Mouse (Mus musculus) ES-Bruce4 (cell line): ENCODE measurements at regions not wholly inside any gene's neighbourhood (a gene's known extent, or its start where the extent isn't known, plus 50 kb on each side); places are given as distances from the start of the nearest gene placed in this dataset.

ENCODE experiments used
- H3K27ac ChIP-seq: 2 replicates; pipeline ENCODE4 v1.5.1; 2012; ENCODE audit warnings: low read length, inconsistent platforms; ENCODE audit not compliant: insufficient read depth
- H3K27me3 ChIP-seq: 2 replicates; pipeline ENCODE4 v1.6.1; 2012; ENCODE audit warnings: mild to moderate bottlenecking, low read length, inconsistent platforms; ENCODE audit not compliant: control insufficient read depth, poor library complexity, insufficient read depth, severe bottlenecking
- H3K36me3 ChIP-seq: 2 replicates; pipeline ENCODE4 v1.6.1; 2012; ENCODE audit warnings: inconsistent platforms, mild to moderate bottlenecking, low read length, moderate library complexity; ENCODE audit not compliant: control insufficient read depth, poor library complexity, insufficient read depth, severe bottlenecking
- H3K4me1 ChIP-seq: one replicate; pipeline ENCODE4 v1.8.1; 2011; ENCODE audit warnings: low read length; ENCODE audit not compliant: control insufficient read depth, insufficient read depth
- H3K4me3 ChIP-seq: 2 replicates; pipeline ENCODE4 v1.5.1; 2011; ENCODE audit warnings: low read depth, mild to moderate bottlenecking, low read length
- H3K9ac ChIP-seq: 2 replicates; pipeline ENCODE4 v1.6.1; 2012; ENCODE audit warnings: low read depth, mild to moderate bottlenecking, inconsistent platforms; ENCODE audit not compliant: poor library complexity, severe bottlenecking
- H3K9me3 ChIP-seq: replicated peaks from 2 replicates; pipeline ENCODE4 v1.6.1; 2012; ENCODE audit warnings: mild to moderate bottlenecking, low read length, inconsistent platforms; ENCODE audit not compliant: control insufficient read depth, poor library complexity, insufficient read depth, severe bottlenecking
- CTCF ChIP-seq: IDR thresholded peaks from one replicate; pipeline ENCODE4 v1.8.1; 2011; ENCODE audit warnings: low read depth, low read length
- EP300 ChIP-seq: IDR thresholded peaks from 2 replicates; pipeline ENCODE4 v1.6.1; 2011; ENCODE audit warnings: low read depth, low read length; ENCODE audit not compliant: insufficient read depth
- POLR2A ChIP-seq: IDR thresholded peaks from one replicate; pipeline ENCODE4 v1.8.1; 2011; ENCODE audit warnings: low read length; ENCODE audit not compliant: insufficient read depth

GRCm38 (mm10) chr7:82115646-82116045 is 58.0 kb upstream of the Sh3gl3 start:
- H3K9ac ChIP-seq, result no peak overlapping the region
- no peak for TF ChIP-seq CTCF
- TF ChIP-seq EP300, result no peak
- no peak for TF ChIP-seq POLR2A
- no peak overlapping the region for H3K27ac ChIP-seq

DNA sequence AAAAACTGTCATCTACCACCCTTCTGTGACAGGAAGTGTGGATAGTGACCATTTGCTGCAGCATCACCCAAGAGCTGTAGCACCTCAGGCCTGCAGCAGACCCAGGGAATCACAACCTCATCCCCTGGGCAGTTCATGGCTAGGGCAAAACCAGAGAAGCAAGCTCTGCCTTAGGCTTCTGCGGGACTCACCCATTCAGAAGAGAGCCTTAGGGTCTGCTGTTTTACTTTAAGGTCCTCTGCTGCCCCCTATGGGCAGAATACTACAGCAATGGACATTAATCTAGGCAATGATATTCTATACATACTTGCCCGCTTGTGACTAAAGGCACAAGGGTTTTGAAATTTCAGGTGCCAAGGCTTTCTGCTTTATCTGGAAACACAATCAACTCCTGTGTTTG is 54.4 kb upstream of the Sh3gl3 start:
- H3K9me3 ChIP-seq, result no peaks in the 10 kb centered on the region
- H3K4me1 ChIP-seq, result no peaks in the 10 kb centered on the region
- no peak overlapping the region for H3K9ac ChIP-seq
- no peak overlapping the region for H3K27ac ChIP-seq
- H3K36me3 ChIP-seq, result no peaks in the 10 kb centered on the region
- H3K27me3 ChIP-seq, result 0 out of 2 replicates have a peak, but pooled peaks cover 2% of the 10 kb centered on the region
- TF ChIP-seq EP300 (no peak), CTCF (peak; percentile 11)
- H3K4me3 ChIP-seq, result no peak overlapping the region

More at GRCm38 (mm10) chr7:82115646-82116045, 58.0 kb upstream of the Sh3gl3 start:
- no peak overlapping the region for H3K4me3 ChIP-seq
- H3K36me3 ChIP-seq, result no peaks in the 10 kb centered on the region
- no peaks in the 10 kb centered on the region for H3K9me3 ChIP-seq
- H3K4me1 ChIP-seq, result no peaks in the 10 kb centered on the region
- H3K27me3 ChIP-seq, result no peaks in the 10 kb centered on the region

- Histone ChIP-seq H3K4me1 (no peaks in the 10 kb centered on the region), H3K36me3 (no peaks in the 10 kb centered on the region), H3K9me3 (no peaks in the 10 kb centered on the region), H3K9ac (no peak overlapping the region), H3K27ac (no peak overlapping the region), H3K4me3 (no peak overlapping the region), H3K27me3 (0 out of 2 replicates have a peak, but pooled peaks cover 2% of the 10 kb centered on the region)
- no peak for TF ChIP-seq EP300
- no peak for TF ChIP-seq POLR2A
- TF ChIP-seq CTCF, result no peak
Measured at GRCm38 (mm10) chr7:82119866-82120265, 53.8 kb upstream of the Sh3gl3 start.

DNA sequence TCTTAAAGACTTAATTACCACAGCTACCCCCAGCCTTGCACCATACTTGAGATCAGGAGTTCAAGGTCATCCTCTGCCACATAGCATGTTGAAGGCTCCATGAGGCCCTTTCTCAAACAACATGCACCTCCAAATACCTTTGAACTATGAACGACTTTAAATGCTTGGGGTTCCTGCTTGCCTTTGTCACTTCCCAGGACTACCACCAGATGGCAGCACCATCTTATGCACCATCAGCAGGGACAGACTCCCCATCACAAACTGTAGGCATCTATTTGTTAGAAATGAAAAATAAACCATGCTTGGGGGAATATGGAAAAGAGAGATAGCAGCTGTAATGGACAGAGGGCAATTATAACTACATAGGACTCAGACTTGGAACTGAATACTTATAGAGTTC is 51.9 kb upstream of the Sh3gl3 start:
- Histone ChIP-seq H3K9ac (no peak overlapping the region), H3K27me3 (0 out of 2 replicates have a peak, but pooled peaks cover 2% of the 10 kb centered on the region), H3K9me3 (no peaks in the 10 kb centered on the region), H3K36me3 (no peaks in the 10 kb centered on the region), H3K4me1 (no peaks in the 10 kb centered on the region), H3K27ac (no peak overlapping the region), H3K4me3 (no peak overlapping the region)
- TF ChIP-seq EP300 (no peak), CTCF (peak; percentile 77)
